Mouse (Mus musculus) G1E (cell line): ENCODE results near the gene Ints3. TPM values are rescaled to one million over a fixed set of nuclear protein-coding genes. Genes with fewer than 3 reads are reported as not detected.

Experiments
- ATAC-seq: 2 replicates; pipeline ENCODE4 v1.8.0; 2016; ENCODE audit warnings: mild to moderate bottlenecking; ENCODE audit not compliant: insufficient number of reproducible peaks, poor library complexity, low FRiP score, severe bottlenecking; ENCODE audit errors: extremely low read depth
- DNase-seq: peaks from one replicate; pipeline ENCODE4 v3.0.0; 2012; ENCODE audit warnings: low spot score
- H3K27me3 ChIP-seq: 2 replicates; pipeline ENCODE4 v1.6.1; 2012; ENCODE audit warnings: mild to moderate bottlenecking, low read length, inconsistent platforms; ENCODE audit not compliant: insufficient read depth
- H3K36me3 ChIP-seq: replicated peaks from 2 replicates; pipeline ENCODE3; 2012; ENCODE audit warnings: mild to moderate bottlenecking, inconsistent platforms
- H3K4me1 ChIP-seq: 2 replicates; pipeline ENCODE4 v1.6.1; 2012; ENCODE audit warnings: low read depth, low read length, inconsistent platforms, mixed read lengths; ENCODE audit not compliant: insufficient read depth
- H3K4me3 ChIP-seq: 2 replicates; pipeline ENCODE4 v1.5.1; 2012; ENCODE audit warnings: low read depth, mild to moderate bottlenecking, inconsistent platforms, low read length, moderate library complexity, mixed read lengths
- H3K9me3 ChIP-seq: replicated peaks from 2 replicates; pipeline ENCODE4 v1.6.1; 2012; ENCODE audit warnings: inconsistent platforms
- CTCF ChIP-seq: IDR thresholded peaks from 2 replicates; pipeline ENCODE4 v1.5.1; 2012; ENCODE audit warnings: low read depth, low read length, inconsistent platforms, mixed read lengths
- GATA1 ChIP-seq: IDR thresholded peaks from 2 replicates; pipeline ENCODE4 v1.6.1; 2012; ENCODE audit warnings: borderline replicate concordance, low read length, inconsistent platforms, mixed read lengths
- GATA2 ChIP-seq: IDR thresholded peaks from 2 replicates; pipeline ENCODE4 v1.6.1; 2012; ENCODE audit warnings: low read depth, low read length, inconsistent platforms, borderline replicate concordance
- POLR2AphosphoS5 ChIP-seq: IDR thresholded peaks from 2 replicates; pipeline ENCODE4 v1.6.1; 2012; ENCODE audit warnings: low read depth, low read length, inconsistent platforms; ENCODE audit not compliant: insufficient replicate concordance
- TAL1 ChIP-seq: conservative IDR thresholded peaks from 2 replicates; pipeline ENCODE4 v1.6.1; 2012; ENCODE audit warnings: low read depth, low read length, inconsistent platforms, mixed read lengths
- polyA plus RNA-seq: library from polyadenylated mRNA; stranded (reverse); fragments of >175 nt; gene quantifications from 2 replicates; pipeline ENCODE4 v1.2.3, GENCODE M21; 2012
- total RNA-seq, 2 experiments: library from RNA; stranded (forward) in 1 of 2; stranded (reverse) in 1 of 2; fragments of 200-1000 nt in 1 of 2; fragments of >200 nt in 1 of 2; fragmentation: Nextera tagmentation in 1 of 2; gene quantifications; 2 replicates each; pipeline ENCODE4 v1.2.3; 2014 to 2017

The Ints3 gene
- total and polyA plus RNA-seq, 3 experiments: 30.8 to 36.7 (median 36.2) TPM

DNA sequence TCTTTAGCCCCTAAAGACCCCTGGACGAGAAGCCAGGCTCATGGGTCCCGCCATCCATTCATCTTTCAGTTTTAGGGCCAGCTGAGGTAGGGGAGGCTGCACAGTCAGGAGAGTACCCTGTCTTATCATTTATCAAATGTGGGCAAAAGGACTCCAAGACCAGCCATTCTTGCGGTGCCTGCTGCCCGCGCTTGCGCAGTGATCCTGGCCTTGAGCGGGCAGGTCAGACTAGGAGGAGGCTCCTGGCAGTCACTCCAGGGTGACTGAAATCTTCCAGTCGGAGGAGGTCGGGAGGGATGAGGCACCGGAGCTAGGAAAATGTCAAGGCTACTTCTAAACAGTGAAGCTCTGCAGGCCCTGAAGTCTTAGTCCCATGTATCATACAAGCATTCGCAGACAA, 51.7 kb downstream of the Ints3 start:
- ATAC-seq: no peak
- H3K4me1 ChIP-seq: peaks cover 35% of the 10 kb centered on the region
- DNase-seq: no peak
- peaks cover 23% of the 10 kb centered on the region for H3K36me3 ChIP-seq
- no peak overlapping the region for H3K4me3 ChIP-seq
- TF ChIP-seq CTCF (no peak), GATA1 (no peak), POLR2AphosphoS5 (no peak), GATA2 (no peak), TAL1 (no peak)
- no peaks in the 10 kb centered on the region for H3K9me3 ChIP-seq
- H3K27me3 ChIP-seq: peaks cover 8% of the 10 kb centered on the region

DNA sequence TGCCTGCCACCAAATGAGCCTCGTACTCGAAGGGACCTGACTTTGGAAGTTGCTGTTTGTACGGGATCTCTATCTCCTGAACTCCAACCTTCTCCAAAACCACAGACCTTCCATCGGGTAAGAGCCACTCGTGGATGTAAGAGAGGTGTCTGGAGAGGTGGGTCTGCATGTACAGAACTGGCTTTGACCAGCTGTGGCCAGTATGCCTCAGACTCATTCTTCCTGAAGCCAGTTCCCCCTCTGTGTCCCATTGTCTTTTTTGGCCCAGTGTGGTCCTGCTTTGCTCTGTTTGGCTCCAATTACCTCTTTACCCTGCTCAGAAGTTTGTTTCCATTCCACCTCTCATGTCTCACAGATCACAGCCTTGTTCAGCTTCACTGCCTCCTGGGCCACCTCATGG, 54.9 kb downstream of the Ints3 start:
- no peak for DNase-seq
- ATAC-seq: no peak
- H3K4me3 ChIP-seq: no peak overlapping the region
- H3K9me3 ChIP-seq: no peaks in the 10 kb centered on the region
- TF ChIP-seq TAL1 (no peak), GATA2 (no peak), POLR2AphosphoS5 (no peak), GATA1 (no peak), CTCF (no peak)
- peaks cover 23% of the 10 kb centered on the region for H3K27me3 ChIP-seq
- no peaks in the 10 kb centered on the region for H3K36me3 ChIP-seq
- peaks cover 19% of the 10 kb centered on the region for H3K4me1 ChIP-seq

DNA sequence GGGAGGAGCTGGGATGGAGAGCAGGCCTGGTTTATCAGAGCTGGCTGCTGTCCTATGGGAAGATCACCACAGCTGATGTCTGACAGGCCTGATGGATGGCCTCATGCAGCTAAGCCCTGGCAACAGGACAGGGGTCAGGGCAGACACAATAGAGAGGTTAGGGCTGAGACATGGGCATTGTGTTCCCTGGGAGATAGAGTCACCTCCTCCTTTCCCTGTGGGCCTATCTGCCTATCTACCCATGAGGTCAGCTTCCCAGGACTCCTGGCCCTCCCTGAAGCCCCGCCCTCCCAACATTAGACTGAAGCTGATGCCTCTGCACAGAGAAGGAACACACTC, 57.2 kb downstream of the Ints3 start:
- H3K4me3 ChIP-seq: no peak overlapping the region
- no peaks in the 10 kb centered on the region for H3K9me3 ChIP-seq
- H3K36me3 ChIP-seq: no peaks in the 10 kb centered on the region
- TF ChIP-seq TAL1: no peak
- no peak for TF ChIP-seq GATA2
- TF ChIP-seq CTCF: no peak
- TF ChIP-seq GATA1: no peak
- TF ChIP-seq POLR2AphosphoS5: no peak
- no peak for ATAC-seq
- DNase-seq: no peak
- peaks cover 37% of the 10 kb centered on the region for H3K27me3 ChIP-seq
- peaks cover 9% of the 10 kb centered on the region for H3K4me1 ChIP-seq

DNA sequence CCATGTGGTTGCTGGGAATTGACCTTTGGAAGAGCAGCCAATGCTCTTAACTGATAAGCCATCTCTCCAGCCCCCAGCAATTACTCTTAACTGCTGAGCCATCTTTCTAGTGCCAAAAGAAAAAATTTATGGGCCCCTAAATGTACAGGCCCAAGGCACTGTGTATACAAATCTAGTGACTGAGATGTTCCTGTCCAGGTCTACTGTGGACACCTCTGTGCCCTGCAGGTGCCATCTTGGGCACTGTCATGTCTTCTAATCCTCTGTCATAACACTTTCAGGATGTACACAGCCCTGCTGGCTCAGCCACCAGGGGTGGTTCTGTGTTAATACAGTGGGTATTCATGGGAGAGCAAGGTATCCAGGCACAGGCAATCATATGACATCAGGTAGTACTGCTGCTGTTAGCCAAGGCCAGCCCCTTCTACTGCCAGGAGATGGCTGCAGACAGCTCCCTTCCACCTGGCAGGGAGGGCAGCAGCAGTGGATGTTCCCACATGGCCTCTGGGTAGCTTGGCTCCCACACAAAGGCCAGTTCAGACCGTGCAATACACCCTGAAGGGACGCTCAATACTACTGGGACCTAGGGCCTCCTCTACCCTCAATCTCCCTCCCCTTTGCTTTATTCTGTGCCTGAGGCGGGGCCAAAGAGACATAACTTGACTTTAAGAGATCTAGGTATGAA, 57.7 kb downstream of the Ints3 start:
- ATAC-seq (no peak), DNase-seq (no peak)
- no peak for TF ChIP-seq POLR2AphosphoS5
- no peaks in the 10 kb centered on the region for H3K36me3 ChIP-seq
- H3K9me3 ChIP-seq: no peaks in the 10 kb centered on the region
- no peak overlapping the region for H3K4me3 ChIP-seq
- peaks cover 37% of the 10 kb centered on the region for H3K27me3 ChIP-seq
- peaks cover 9% of the 10 kb centered on the region for H3K4me1 ChIP-seq

DNA sequence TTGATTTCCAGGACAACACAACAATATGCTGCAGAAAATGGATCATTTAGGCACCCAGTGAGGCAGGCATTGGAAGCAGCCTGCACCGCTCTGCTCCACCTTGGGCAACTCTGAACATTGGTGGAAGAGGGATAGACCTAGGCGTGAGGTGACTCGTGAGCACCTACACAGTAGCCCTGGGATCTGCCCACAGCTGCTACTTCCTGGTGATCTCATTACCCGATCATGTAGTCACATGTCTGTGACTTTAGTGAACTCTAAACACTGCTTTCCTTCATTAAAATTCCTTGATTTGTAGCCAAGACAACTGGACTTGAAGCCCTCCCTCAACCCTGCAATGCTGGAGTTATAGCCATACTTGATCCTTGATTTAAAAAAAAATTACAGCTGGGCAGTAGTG, 59.1 kb downstream of the Ints3 start:
- H3K27me3 ChIP-seq: peaks cover 37% of the 10 kb centered on the region
- H3K9me3 ChIP-seq: no peaks in the 10 kb centered on the region
- no peak for ATAC-seq
- no peak overlapping the region for H3K4me3 ChIP-seq
- H3K36me3 ChIP-seq: no peaks in the 10 kb centered on the region
- DNase-seq: no peak
- H3K4me1 ChIP-seq: peaks cover 9% of the 10 kb centered on the region
- TF ChIP-seq CTCF (no peak), POLR2AphosphoS5 (no peak), TAL1 (no peak)

DNA sequence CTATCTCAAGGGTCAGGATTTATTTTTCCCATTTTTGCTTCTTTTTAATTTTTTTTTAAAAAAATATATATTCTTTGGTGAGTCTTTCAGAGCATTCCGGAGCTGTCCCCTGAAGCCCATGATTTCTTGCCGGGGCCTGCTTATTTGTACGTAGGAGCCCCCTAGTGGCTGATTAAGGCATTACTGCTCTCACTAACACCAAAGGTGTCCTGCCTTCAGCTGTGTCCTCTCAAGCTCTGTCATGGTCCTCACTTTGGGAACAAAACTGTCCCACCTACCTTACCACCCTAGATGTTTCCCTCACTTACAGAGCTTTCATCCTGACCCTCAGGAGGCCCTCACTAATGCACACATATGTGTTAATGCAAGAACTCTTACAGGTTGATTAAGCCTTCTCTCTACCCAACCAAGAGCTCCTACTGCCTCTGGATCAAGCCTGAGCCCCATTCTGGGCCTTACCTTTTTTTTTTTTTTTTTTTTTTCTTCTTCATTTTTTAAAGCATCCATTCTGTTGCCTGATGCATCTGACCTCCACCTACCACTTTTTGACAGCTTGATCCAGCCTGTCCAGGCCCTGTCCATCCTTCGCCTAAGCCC, 59.9 kb downstream of the Ints3 start:
- no peak overlapping the region for H3K4me3 ChIP-seq
- DNase-seq (peak; percentile 61), ATAC-seq (peak; percentile 28; the same call in 1 of the 2 replicates)
- H3K4me1 ChIP-seq: peaks cover 9% of the 10 kb centered on the region
- no peaks in the 10 kb centered on the region for H3K36me3 ChIP-seq
- peaks cover 37% of the 10 kb centered on the region for H3K27me3 ChIP-seq
- TF ChIP-seq TAL1 (no peak), CTCF (peak; percentile 78)
- no peaks in the 10 kb centered on the region for H3K9me3 ChIP-seq

DNA sequence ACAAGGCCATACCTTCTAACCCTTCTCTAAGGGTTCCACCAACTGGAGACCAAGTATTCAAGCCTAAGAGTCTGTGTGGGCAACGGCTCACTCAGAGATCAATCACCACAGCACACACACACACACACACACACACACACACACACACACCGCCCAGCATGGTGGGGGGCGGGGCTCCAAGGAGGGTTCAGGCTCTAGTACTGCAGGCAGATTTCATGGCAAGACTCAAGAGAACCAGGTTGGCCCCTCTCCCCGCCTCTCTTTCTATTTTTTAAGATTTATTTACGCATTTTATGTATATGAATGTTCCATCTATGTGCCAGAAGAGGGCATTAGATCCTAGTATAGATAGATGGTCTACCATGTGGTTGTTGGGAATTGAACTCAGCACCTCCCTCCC, 60.6 kb downstream of the Ints3 start:
- H3K36me3 ChIP-seq: no peaks in the 10 kb centered on the region
- no peak overlapping the region for H3K4me3 ChIP-seq
- ATAC-seq (no peak), DNase-seq (no peak)
- H3K27me3 ChIP-seq: peaks cover 37% of the 10 kb centered on the region
- H3K9me3 ChIP-seq: no peaks in the 10 kb centered on the region
- TF ChIP-seq CTCF (no peak), TAL1 (no peak), POLR2AphosphoS5 (no peak), GATA1 (no peak)
- H3K4me1 ChIP-seq: peaks cover 9% of the 10 kb centered on the region
